Mouse (Mus musculus) c-Kit-positive CD71-negative TER-119-negative erythroid progenitor cells, embryonic 14.5 days (primary cell): ENCODE results near the gene Efcab6.
"Not testable (repeated sequence)": the region's sequence is repeated elsewhere in the genome, so short reads cannot be mapped to it uniquely, and the experiment has no call there.

Source experiments
- DNase-seq: peaks from one replicate; pipeline ENCODE4 v3.0.0-alpha.2; 2013; ENCODE audit warnings: low read depth

Gene Efcab6

GRCm38 (mm10) chr15:84065140-84065539, at the start of gene Efcab6:
Efcab6 (minus strand) TSS chr15:84065379.
- DNase-seq: no peak

- DNase-seq: no peak
These were observed 48.7 kb upstream of the Efcab6 start for GRCm38 (mm10) chr15:84113873-84114272.

- DNase-seq: peak; percentile 13
These were observed 43.7 kb upstream of the Efcab6 start for GRCm38 (mm10) chr15:84108899-84109298.

- DNase-seq: no peak
These were observed 40.8 kb upstream of the Efcab6 start for GRCm38 (mm10) chr15:84105924-84106500.

GRCm38 (mm10) chr15:84105105-84105923, 40.1 kb upstream of the Efcab6 start, which contains the start of gene Sult4a1:
Sult4a1 (minus strand) TSS chr15:84105754.
- DNase-seq: no peak

- no peak for DNase-seq
These were observed 39.4 kb upstream of the Efcab6 start for GRCm38 (mm10) chr15:84104626-84105025.

- not testable (repeated sequence) for DNase-seq
These were observed 32.4 kb upstream of the Efcab6 start for GRCm38 (mm10) chr15:84097536-84097935.

- no peak for DNase-seq
These were observed 30.9 kb upstream of the Efcab6 start for GRCm38 (mm10) chr15:84096051-84096450.

- DNase-seq: no peak
These were observed 29.7 kb upstream of the Efcab6 start for GRCm38 (mm10) chr15:84094921-84095320.

- no peak for DNase-seq
These were observed 21.6 kb upstream of the Efcab6 start for GRCm38 (mm10) chr15:84086775-84087174.

GRCm38 (mm10) chr15:84086364-84086763, 21.2 kb upstream of the Efcab6 start:
- no peak for DNase-seq

- DNase-seq: no peak
These were observed 14.9 kb upstream of the Efcab6 start for GRCm38 (mm10) chr15:84080069-84080468.

GRCm38 (mm10) chr15:84079519-84079918, 14.3 kb upstream of the Efcab6 start:
- DNase-seq: no peak

GRCm38 (mm10) chr15:84078667-84079066, 13.5 kb upstream of the Efcab6 start:
- no peak for DNase-seq

- no peak for DNase-seq
These were observed 12.0 kb upstream of the Efcab6 start for GRCm38 (mm10) chr15:84077151-84077550.

GRCm38 (mm10) chr15:84074705-84075185, 9.6 kb upstream of the Efcab6 start:
- DNase-seq: no peak

GRCm38 (mm10) chr15:84073911-84074704, 8.9 kb upstream of the Efcab6 start:
- DNase-seq: peak; percentile 53

GRCm38 (mm10) chr15:84073058-84073457, 7.9 kb upstream of the Efcab6 start:
- DNase-seq: no peak

- peak; percentile 56 for DNase-seq
These were observed 7.0 kb upstream of the Efcab6 start for GRCm38 (mm10) chr15:84072226-84072625.

GRCm38 (mm10) chr15:84070116-84070676, 5.0 kb upstream of the Efcab6 start:
- no peak for DNase-seq

GRCm38 (mm10) chr15:84069455-84070050, 4.4 kb upstream of the Efcab6 start:
- no peak for DNase-seq

GRCm38 (mm10) chr15:84065701-84066100, 522 bp upstream of the Efcab6 start:
- DNase-seq: no peak
